Mouse (Mus musculus): Measurements from ENCODE around the gene Zdhhc4. TPM values are rescaled to one million over a fixed set of nuclear protein-coding genes. Genes with fewer than 3 reads are reported as not detected.

The Zdhhc4 gene
- polyA plus RNA-seq (2012; rRNA removed) = 76.0 and 98.1 TPM in 2 replicates

- peak; percentile 94 for DNase-seq
- TF ChIP-seq POLR2A (IDR thresholded peaks at IDR 0.05; ENCODE audit: borderline replicate concordance, extremely low read depth, low read depth, low read length) (peak; percentile 61), CTCF (IDR thresholded peaks at IDR 0.05; ENCODE audit: insufficient read depth, low read length) (no peak)
- peak within 1 kb of the TSS; percentile 89 for H3K4me3 ChIP-seq (replicated peaks; ENCODE audit: extremely low read depth, low read depth, low read length)
- peaks cover 9% of the 10 kb centered on the region for H3K4me1 ChIP-seq (ENCODE audit: control insufficient read depth, insufficient read depth, low read length)
- WGBS = under 1% methylated on average over 57 of the region's 57 CpGs
Measured at GRCm38 (mm10) chr5:143328690-143329495, at the start of gene Zdhhc4. TSS of gene Zdhhc4 (minus strand) at chr5:143329256.

- no peaks in the 10 kb centered on the region for H3K4me1 ChIP-seq (ENCODE audit: control insufficient read depth, insufficient read depth, low read length)
- WGBS = 79% methylated on average over 4 of the region's 4 CpGs
- TF ChIP-seq POLR2A (IDR thresholded peaks at IDR 0.05; ENCODE audit: borderline replicate concordance, extremely low read depth, low read depth, low read length) (no peak), CTCF (IDR thresholded peaks at IDR 0.05; ENCODE audit: insufficient read depth, low read length) (no peak)
Measured at GRCm38 (mm10) chr5:143376156-143376555, 47.1 kb upstream of the Zdhhc4 start.

GRCm38 (mm10) chr5:143375242-143375641, 46.2 kb upstream of the Zdhhc4 start:
- H3K4me3 ChIP-seq (replicated peaks; ENCODE audit: extremely low read depth, low read depth, low read length) = no peak overlapping the region
- DNase-seq = peak; percentile 72
- 5% methylated on average over 21 of the region's 21 CpGs for WGBS
- TF ChIP-seq CTCF (IDR thresholded peaks at IDR 0.05; ENCODE audit: insufficient read depth, low read length) (peak; percentile 76), POLR2A (IDR thresholded peaks at IDR 0.05; ENCODE audit: borderline replicate concordance, extremely low read depth, low read depth, low read length) (no peak)
- H3K4me1 ChIP-seq (ENCODE audit: control insufficient read depth, insufficient read depth, low read length) = no peaks in the 10 kb centered on the region

More at GRCm38 (mm10) chr5:143376156-143376555, 47.1 kb upstream of the Zdhhc4 start:
- DNase-seq = no peak
- H3K4me3 ChIP-seq (replicated peaks; ENCODE audit: extremely low read depth, low read depth, low read length) = no peak overlapping the region

- no peak for TF ChIP-seq CTCF (IDR thresholded peaks at IDR 0.05; ENCODE audit: insufficient read depth, low read length)
- no peak for TF ChIP-seq POLR2A (IDR thresholded peaks at IDR 0.05; ENCODE audit: borderline replicate concordance, extremely low read depth, low read depth, low read length)
- H3K4me1 ChIP-seq (ENCODE audit: control insufficient read depth, insufficient read depth, low read length) = no peaks in the 10 kb centered on the region
- no peak for DNase-seq
- WGBS = 2% methylated on average over 35 of the region's 35 CpGs
- no peak overlapping the region for H3K4me3 ChIP-seq (replicated peaks; ENCODE audit: extremely low read depth, low read depth, low read length)
Measured at GRCm38 (mm10) chr5:143372818-143373217, 43.8 kb upstream of the Zdhhc4 start.

GRCm38 (mm10) chr5:143371146-143371510, 42.1 kb upstream of the Zdhhc4 start:
- TF ChIP-seq POLR2A (IDR thresholded peaks at IDR 0.05; ENCODE audit: borderline replicate concordance, extremely low read depth, low read depth, low read length) (no peak), CTCF (IDR thresholded peaks at IDR 0.05; ENCODE audit: insufficient read depth, low read length) (no peak)
- Histone ChIP-seq H3K4me3 (replicated peaks; ENCODE audit: extremely low read depth, low read depth, low read length) (no peak overlapping the region), H3K4me1 (ENCODE audit: control insufficient read depth, insufficient read depth, low read length) (no peaks in the 10 kb centered on the region)
- DNase-seq = no peak
- 55% methylated on average over 4 of the region's 4 CpGs for WGBS

GRCm38 (mm10) chr5:143370416-143371145, 41.5 kb upstream of the Zdhhc4 start:
- TF ChIP-seq CTCF (IDR thresholded peaks at IDR 0.05; ENCODE audit: insufficient read depth, low read length) (no peak), POLR2A (IDR thresholded peaks at IDR 0.05; ENCODE audit: borderline replicate concordance, extremely low read depth, low read depth, low read length) (no peak)
- DNase-seq = no peak
- 32% methylated on average over 17 of the region's 17 CpGs for WGBS
- H3K4me1 ChIP-seq (ENCODE audit: control insufficient read depth, insufficient read depth, low read length) = no peaks in the 10 kb centered on the region
- no peak overlapping the region for H3K4me3 ChIP-seq (replicated peaks; ENCODE audit: extremely low read depth, low read depth, low read length)

GRCm38 (mm10) chr5:143369611-143370255, 40.7 kb upstream of the Zdhhc4 start:
- WGBS = 2% methylated on average over 36 of the region's 36 CpGs
- TF ChIP-seq POLR2A (IDR thresholded peaks at IDR 0.05; ENCODE audit: borderline replicate concordance, extremely low read depth, low read depth, low read length) = no peak
- no peak for TF ChIP-seq CTCF (IDR thresholded peaks at IDR 0.05; ENCODE audit: insufficient read depth, low read length)
- H3K4me1 ChIP-seq (ENCODE audit: control insufficient read depth, insufficient read depth, low read length) = no peaks in the 10 kb centered on the region
- no peak for DNase-seq
- H3K4me3 ChIP-seq (replicated peaks; ENCODE audit: extremely low read depth, low read depth, low read length) = no peak overlapping the region

- WGBS = 72% methylated on average over 3 of the region's 3 CpGs
- no peak for DNase-seq
- H3K4me1 ChIP-seq (ENCODE audit: control insufficient read depth, insufficient read depth, low read length) = no peaks in the 10 kb centered on the region
- no peak overlapping the region for H3K4me3 ChIP-seq (replicated peaks; ENCODE audit: extremely low read depth, low read depth, low read length)
- no peak for TF ChIP-seq CTCF (IDR thresholded peaks at IDR 0.05; ENCODE audit: insufficient read depth, low read length)
- no peak for TF ChIP-seq POLR2A (IDR thresholded peaks at IDR 0.05; ENCODE audit: borderline replicate concordance, extremely low read depth, low read depth, low read length)
Measured at GRCm38 (mm10) chr5:143367931-143368330, 38.9 kb upstream of the Zdhhc4 start.

Measured in lung, adult 2 months (tissue).